Mouse (Mus musculus) left cerebral cortex, postnatal 14 days (tissue): ENCODE results near the gene Slc15a1. TPM values are rescaled to one million over a fixed set of nuclear protein-coding genes. Genes with fewer than 3 reads are reported as not detected.

Experiments used
- DNase-seq, 2 experiments: peaks; one replicate each; pipeline ENCODE4 v3.0.0; 2021 to 2022; ENCODE audit warnings: low spot score in 2 of 2, mixed read lengths in 1 of 2
- intact Hi-C: fragments of 180-260 bp; cut with DNase I; formaldehyde crosslinking; loops from one replicate; pipeline ENCODE4 v1.15.1; 2025
- total RNA-seq, 2 experiments: library from RNA; stranded (reverse); gene quantifications; 2 replicates each; pipeline ENCODE4 v1.2.3; 2021

Gene Slc15a1
- total RNA-seq, 2 experiments from 2014 or later: 0.11 TPM

DNA sequence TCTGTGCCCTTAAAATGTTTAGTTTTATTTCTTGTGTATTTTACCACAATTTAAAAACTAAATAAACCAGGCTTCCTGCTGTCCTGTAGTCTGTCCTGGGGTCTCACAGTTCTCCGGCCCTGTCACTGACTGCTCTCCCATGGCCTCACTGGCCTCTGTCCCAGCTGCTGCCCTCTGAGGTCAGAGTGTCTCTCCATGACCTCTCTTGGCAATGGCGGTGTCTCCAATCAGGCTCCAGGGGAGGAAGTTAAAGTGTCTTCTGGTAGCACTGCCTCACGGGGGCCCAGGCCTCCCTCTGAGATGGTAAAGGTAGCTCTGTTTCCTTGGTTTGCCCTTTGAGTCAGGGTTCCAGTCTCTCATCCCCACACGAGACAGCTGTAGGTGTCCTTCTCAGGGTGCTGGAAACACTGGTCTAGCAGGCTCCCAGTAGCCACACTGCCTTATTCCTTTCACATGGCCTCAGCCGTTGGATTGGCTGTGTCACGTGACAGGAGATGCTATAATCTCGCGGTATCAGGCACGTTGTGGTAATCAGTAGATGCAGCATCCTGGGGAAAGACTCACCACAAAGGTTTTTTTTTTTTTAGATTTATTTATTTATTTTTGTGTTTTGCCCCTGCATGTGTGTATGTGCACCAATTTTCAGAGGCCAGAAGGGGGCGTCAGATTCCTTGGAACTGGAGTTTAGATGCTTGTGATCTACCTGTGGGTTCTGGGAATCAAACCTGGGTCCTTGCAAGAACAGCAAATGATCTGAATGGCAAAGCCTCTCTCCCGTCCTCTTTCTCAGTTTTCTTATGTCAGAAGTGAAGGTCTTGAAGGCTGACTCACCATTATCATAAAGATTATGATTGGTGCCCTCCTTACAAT lies 48.4 kb downstream of the Slc15a1 start:
- intact Hi-C loops: no loop called here

DNA sequence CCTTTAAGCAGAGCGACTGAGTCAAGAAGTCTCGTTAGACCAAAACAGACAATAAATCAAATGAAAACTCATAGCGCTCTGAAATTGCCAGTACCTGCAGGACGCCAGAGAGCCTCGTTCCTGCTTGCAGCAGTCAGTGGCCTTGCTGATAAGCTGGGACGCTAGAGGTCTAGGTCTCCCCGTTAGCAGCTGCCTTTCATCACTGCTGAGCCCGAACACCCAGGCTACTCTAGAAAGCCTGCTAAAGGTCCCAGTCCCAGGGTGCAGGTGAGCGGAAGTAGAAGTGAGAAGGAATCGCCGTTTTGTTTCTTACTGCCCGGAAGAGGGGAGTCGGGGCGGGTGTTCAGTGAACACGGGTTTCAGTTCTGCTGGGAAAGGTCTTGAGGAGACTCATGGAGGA lies 49.1 kb downstream of the Slc15a1 start:
- intact Hi-C loops: no loop called here
- no peak for DNase-seq

More for the DNA sequence above, 48.4 kb downstream of the Slc15a1 start:
- no peak for DNase-seq

DNA sequence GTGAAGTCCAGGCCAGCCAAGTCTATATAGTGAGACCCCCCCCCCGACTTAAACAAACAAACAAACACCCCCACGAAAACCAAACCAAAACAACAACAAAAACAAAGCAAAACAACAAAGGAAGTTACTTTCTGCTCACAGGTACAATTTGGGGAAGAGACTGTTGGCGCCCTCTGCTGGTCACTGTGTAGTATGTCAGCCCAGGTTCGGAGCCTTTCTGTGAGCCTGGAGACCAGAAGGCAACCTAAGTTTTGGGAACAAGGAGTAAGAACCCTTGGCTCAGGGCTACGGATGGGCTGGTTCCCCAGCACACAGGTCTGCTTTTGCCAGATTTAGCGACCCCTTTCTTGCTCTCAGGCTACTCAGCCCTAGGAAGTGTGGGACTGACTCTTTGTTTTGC lies 49.5 kb downstream of the Slc15a1 start:
- intact Hi-C loops: no loop called here
- peak; percentile 44 to 76 for DNase-seq

GRCm38 (mm10) chr14:121453130-121453529 lies 51.9 kb downstream of the Slc15a1 start:
- intact Hi-C loops: no loop called here
- no peak for DNase-seq

- intact Hi-C loops: no loop called here
Measured at GRCm38 (mm10) chr14:121452227-121452626, 52.8 kb downstream of the Slc15a1 start.

DNA sequence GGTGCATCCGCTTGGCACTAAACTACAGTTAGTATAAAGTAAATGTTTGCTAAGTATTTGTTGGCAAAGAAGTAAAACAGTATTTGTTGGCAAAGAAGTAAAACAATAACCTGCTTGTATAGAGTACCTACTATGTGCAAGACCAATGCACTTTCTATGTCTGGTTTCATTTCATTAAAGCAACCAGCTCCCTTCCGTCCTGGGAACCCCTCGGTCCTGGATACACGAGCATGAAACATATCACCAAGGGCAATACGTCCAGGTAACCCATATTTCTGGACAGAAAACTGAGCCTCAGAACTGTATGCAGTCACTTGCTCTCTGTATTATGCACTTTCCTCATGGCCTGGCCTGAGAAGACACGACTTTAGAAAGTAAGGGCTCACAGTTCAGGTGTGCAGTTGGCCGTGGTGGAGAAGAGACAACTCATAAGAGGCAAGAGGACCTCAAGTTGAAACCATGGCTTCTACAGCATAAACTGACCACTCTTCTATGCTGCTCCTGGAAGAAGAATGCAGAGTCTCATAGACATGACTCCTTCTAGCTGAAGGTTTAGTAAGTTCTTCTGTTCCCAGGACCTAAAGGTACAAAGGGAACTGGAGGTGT lies 53.5 kb downstream of the Slc15a1 start:
- intact Hi-C loops: loop anchor here (1.0 to 2.0 kb wide), 2 partner anchors 172 to 621 kb away; no protein-coding TSS in a partner anchor
- DNase-seq: no peak

More at GRCm38 (mm10) chr14:121452227-121452626, 52.8 kb downstream of the Slc15a1 start:
- DNase-seq: no peak

GRCm38 (mm10) chr14:121450504-121451423 lies 54.3 kb downstream of the Slc15a1 start:
- DNase-seq: peak; percentile 59 to 60
- intact Hi-C loops: loop anchor here (1.0 to 2.0 kb wide), 2 partner anchors 171 to 620 kb away; no protein-coding TSS in a partner anchor

- no peak for DNase-seq
- intact Hi-C loops: no loop called here
Measured at GRCm38 (mm10) chr14:121446951-121447350, 58.1 kb downstream of the Slc15a1 start.

GRCm38 (mm10) chr14:121445194-121445593 lies 59.9 kb downstream of the Slc15a1 start:
- peak; percentile 33 to 55 for DNase-seq
- intact Hi-C loops: no loop called here

GRCm38 (mm10) chr14:121440807-121441206 lies 64.2 kb downstream of the Slc15a1 start:
- intact Hi-C loops: loop anchor here (5.0 kb wide), 1 partner anchor 54 kb away; no protein-coding TSS in a partner anchor
- no peak for DNase-seq

DNA sequence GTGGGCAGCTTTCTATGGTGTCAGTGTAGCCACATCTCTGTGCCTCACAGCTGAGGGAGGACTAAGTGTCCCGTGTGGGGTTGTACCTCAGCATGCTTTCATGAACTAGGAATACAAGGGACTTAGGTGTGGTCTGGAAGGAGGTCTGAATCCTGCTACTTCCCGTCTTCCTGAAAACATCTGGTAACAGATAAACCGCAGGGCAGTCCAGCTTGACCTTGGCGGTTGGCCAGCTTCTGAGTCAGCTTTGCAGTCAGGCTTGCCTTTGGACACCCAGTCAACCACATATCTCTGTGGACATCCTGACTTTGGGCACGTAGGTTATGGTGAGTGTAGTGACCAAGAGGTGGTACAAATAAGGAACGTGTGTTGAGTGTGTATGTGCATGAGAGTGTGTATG lies 68.0 kb downstream of the Slc15a1 start:
- no peak for DNase-seq
- intact Hi-C loops: no loop called here

GRCm38 (mm10) chr14:121436455-121436854 lies 68.6 kb downstream of the Slc15a1 start:
- DNase-seq: no peak
- intact Hi-C loops: no loop called here

DNA sequence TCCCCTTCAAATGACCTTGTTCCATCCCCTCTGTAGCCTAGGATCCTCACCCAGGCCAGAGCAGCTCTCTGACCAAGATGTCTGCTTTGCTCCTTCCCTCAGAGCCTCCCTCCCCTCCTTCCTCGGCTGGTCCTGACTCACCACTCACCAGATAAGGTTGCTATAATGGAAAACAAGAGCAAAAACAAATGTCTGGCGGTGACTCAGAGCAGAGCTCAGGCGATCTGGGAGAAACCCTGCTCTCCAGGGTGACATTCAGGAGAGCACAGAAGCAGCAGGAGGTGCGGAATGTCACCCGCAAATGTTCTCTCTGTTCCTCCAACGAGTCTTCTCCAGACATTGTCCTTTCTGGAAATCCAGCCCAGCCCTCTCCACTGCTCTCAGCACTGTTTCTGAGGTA lies 69.3 kb downstream of the Slc15a1 start:
- no peak for DNase-seq
- intact Hi-C loops: no loop called here

DNA sequence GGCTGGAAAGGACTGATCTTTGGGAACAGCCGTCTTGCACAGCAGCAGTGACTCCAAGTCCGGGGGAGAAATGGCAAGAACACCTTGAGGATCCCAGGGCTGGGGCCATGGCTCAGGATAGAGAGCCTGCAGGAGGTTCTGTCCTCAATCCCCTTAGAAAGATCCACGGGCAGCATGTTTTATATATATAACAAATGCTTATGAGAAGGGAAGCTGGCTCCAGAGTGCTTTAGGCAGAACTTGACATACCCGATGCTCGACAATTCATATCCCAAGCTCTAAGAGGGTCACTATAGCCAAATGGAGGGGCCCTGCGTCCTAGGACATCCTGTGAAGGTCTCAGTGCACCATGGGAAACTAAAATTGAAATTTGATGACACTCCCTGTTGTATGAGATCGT lies 73.8 kb downstream of the Slc15a1 start:
- DNase-seq: no peak

DNA sequence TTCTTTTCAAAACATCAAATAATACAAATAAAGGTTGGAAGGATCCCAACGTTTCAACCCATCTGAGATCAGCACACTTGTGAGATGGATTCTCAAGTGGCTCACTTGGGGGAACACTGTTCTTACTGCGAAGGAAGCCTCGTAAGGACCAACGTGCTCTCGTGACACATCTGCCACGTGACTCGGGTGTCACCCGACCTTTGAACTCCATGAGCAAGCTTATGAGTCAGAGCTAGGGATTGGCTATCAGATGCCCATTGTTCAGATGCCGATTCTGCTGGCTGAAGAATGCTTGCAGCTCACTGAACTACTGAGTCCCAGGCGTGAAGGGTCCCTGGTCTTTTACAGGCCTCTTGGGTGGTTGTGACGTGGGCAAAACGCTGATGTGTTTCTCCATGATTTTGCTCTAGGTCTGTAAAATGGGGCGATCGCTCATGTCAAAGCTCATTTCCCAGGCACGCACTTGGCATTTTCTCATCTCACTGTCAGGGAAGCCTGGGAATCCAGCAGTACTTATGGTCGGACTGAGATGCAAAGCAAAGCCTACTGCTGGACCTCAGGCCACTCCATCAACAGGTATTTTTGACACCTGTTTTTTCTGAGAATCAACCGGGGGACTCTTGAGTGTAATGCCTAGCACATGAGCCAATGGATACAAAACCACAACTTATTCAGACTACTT lies 75.1 kb downstream of the Slc15a1 start:
- no peak for DNase-seq
- intact Hi-C loops: no loop called here

More for the DNA sequence above, 73.8 kb downstream of the Slc15a1 start:
- intact Hi-C loops: no loop called here

GRCm38 (mm10) chr14:121428148-121428547 lies 76.9 kb downstream of the Slc15a1 start:
- no peak for DNase-seq
- intact Hi-C loops: no loop called here

DNA sequence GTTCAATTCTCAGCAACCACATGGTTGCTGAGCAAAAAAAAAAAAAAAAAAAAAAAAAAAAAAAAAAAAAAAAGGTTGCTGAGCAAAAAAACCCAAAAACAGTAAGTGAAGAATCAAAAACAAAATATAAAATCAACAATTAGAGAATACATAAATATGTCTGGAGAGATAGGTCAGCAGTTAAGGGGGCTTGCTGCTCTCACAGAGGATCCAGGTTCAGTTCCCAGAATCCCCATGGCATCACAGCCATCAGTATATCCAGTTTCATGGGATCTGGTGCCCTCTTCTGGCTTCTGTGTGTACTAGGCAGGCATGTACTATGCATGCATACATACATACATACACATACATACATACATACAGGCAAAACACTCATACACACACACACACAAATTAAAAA lies 78.3 kb downstream of the Slc15a1 start:
- no peak for DNase-seq
- intact Hi-C loops: no loop called here

GRCm38 (mm10) chr14:121425004-121425793 lies 79.9 kb downstream of the Slc15a1 start:
- no peak for DNase-seq
- intact Hi-C loops: no loop called here
